Mouse (Mus musculus): ENCODE measurements around the gene Hmces.
"Not testable (repeated sequence)": the region's sequence is repeated elsewhere in the genome, so short reads cannot be mapped to it uniquely, and the experiment has no call there.

Gene Hmces

DNA sequence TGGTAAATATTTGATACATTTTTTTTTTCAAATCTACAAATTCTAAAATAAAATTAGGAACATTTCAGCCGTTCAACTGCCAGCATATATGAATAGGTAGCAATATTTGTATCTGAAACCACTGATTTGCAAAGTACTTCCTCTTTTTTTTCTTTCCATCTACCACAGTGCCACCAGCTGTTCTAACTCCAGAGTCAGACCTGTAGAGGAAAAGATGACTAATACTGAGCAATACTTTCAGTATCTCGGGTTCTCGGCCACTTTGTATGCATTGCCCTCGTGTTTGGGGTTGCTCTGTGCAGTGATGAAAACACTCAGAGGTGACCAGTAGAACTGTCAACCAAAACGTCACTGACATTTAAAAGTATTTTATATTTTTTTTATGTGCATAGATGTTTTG is 2.2 kb downstream of the Hmces start:
- no peak for DNase-seq (ENCODE audit: low spot score)

DNA sequence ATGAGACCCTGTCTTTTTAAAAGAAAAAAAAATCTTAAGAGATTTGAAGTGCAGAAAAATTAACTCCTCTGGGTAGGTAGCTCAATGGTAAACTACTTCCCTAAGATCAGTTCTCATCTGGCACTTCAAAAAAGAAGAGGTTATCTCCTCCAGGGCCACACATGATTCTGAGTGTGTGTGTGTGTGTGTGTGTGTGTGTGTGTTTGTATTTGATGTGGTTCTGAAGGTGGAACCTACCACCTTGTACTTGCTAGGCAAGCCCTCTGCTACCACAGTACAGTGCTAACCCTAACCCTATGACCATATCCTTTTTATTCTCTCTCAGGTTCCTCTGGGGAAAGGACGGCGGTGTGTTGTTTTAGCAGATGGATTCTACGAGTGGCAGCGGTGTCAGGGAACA is 7.5 kb downstream of the Hmces start:
- no peak for DNase-seq (ENCODE audit: low spot score)

DNA sequence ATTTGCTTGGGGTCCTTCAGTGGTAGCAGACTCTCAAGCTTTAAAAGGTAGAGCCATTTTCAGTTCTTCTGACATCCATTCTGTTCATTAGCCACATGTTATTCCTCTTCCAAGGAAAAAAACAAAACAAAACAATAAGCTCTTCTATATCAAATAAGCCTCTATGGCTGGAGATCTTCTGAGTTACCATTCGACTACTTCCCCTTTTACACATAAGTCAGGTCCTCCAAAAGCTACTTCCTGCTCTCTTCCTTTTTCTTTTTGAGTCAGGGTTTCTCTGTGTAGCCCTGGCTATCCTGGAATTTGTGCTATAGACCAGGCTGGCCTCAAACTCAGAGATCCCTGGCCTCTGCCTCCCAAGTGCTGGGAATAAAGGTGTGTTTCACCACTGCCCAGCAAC is 9.9 kb downstream of the Hmces start:
- no peak for DNase-seq (ENCODE audit: low spot score)

DNA sequence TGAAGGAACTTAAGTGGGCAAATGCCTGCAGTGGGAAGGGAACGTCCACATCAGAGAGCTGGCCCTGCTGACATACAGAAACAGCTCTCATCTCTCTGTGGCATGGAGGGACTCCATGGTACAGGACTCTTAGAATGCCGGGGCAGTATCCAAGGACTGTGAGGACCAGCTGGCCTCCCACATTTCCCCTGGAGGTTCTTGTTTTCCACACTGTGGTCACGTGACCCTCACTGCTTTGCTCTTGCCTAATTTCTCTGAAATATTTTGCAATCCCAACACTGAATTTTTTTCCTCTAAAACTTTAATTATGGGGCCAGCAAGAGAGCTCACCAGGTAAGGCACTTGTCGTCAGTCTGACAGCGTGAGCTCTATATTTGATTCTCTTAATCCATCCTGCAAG is 21.3 kb downstream of the Hmces start:
- no peak for DNase-seq (ENCODE audit: low spot score)

DNA sequence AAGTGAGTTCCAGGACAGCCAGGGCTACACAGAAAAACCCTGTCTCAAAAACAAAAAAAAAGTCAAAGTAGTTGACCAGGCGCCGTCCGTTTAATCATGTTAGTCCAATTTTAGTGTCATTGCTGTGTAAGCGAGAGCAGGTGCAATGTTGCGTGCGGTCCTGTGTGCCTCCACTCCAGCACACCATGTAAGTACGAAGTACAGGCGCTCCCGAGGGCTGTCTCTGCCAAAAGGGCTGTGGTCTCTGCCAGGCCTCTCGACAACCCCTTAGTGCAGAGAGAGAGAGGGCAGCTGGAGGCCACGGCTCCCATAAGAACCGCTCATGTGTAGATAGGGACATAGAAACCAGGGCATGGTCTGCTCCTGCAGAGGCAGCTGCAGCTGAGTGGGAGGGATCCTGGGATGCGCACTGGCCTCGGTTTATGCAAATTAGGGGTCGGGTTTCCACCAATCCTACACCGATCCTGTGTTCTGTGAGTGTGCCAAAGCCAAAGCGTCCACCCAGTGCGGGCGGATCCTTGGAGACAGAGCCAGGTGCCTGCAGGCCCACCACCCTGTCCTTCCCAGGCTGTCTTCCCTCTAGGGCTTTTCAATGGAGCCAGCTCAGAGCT is 23.5 kb downstream of the Hmces start:
- DNase-seq (ENCODE audit: low spot score): no peak

DNA sequence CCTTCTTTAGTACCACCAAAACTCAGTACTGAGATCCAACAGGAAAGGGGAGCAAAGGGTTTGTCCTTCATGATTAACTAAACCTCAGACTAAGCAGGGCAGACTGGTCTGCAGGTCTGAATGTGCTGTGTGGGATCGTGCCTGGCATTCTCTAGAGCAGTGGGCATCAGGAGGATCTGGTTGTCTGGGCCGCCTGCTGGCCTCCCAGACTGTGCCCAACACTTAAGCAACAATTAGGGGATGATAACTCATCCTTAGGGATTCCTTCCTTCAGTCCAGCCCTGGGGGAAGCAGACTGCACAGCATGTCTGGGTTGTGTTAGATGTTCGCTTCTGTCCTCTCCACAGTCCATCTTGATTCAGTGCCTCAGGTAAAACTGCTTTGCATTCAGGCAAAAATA is 25.2 kb downstream of the Hmces start:
- no peak for DNase-seq (ENCODE audit: low spot score)

DNA sequence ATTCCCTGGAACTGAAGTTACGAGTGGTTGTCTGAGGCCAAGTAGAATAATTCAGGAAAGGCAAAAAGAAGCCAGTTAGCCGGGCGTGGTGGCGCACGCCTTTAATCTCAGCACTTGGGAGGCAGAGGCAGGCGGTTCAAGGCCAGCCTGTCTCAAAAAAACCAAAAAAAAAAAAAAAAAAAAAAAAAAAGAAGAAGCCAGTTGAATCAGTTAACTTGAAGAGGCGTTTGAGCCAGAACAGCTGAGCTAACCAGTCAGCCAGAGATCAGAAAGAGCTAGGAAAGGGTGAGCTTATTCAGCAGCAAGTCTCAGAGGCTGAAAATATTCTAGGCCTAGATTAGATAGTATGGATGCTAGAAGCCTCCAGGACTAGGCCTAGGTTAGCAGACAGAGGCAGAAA is 28.4 kb downstream of the Hmces start:
- no peak for DNase-seq (ENCODE audit: low spot score)

DNA sequence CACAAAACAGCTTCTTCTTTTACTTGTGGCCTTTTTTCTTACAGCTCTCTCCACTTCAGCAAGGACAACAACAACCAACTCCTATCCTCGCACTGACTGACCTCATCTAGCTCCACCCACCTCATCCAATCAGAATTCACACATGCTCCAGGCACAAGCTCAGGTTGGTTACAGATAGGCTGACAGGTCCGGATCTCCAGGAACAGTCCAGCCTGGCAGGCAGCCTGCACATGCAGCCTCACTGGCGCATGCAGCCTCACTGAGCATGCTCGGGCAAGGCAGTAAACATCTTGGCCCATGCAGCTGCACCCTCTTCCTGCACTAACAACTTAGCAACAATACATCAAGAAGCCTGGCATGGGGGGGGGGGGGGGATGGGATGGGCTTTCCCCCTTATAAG is 48.7 kb downstream of the Hmces start:
- DNase-seq (ENCODE audit: low spot score): not testable (repeated sequence)

DNA sequence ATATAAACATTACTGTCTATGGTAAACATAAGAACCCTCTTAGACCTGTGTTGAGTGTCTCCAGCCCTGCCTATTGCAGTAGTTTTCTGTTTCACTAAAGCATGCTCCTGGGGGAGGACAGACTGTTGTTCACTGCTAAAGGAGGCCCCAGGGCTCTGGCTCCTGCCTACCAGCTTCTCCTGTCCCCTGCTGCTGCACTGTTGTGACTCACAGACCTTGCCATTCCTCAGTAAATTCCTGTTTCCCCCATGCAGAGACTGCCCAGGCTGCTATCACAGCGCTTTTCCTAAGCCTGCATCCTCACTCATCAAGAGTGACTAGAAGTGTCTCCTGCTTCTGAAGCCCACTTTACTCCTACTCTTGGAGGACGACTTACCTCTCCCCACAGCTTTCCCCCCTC is 56.3 kb downstream of the Hmces start:
- DNase-seq (ENCODE audit: low spot score): no peak

DNA sequence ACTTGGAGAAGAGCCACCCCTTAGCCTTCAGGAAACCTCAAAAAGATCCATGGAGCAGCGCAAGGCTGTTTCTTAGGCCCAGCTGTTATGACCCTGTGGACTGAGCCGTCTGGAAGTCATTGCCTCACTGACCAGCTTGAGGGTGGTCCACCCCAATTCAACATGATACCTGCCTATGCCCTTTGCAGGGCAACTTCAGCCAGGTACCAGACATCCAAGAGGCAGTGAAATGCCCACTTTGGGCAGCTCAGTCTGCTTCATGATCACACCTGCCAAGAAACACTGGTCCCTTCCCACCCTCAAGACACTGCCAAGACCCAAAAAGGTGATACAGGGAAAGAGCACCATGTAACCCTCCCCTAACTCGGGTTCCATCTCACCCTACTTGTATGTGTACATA is 66.0 kb downstream of the Hmces start:
- DNase-seq (ENCODE audit: low spot score): no peak

DNA sequence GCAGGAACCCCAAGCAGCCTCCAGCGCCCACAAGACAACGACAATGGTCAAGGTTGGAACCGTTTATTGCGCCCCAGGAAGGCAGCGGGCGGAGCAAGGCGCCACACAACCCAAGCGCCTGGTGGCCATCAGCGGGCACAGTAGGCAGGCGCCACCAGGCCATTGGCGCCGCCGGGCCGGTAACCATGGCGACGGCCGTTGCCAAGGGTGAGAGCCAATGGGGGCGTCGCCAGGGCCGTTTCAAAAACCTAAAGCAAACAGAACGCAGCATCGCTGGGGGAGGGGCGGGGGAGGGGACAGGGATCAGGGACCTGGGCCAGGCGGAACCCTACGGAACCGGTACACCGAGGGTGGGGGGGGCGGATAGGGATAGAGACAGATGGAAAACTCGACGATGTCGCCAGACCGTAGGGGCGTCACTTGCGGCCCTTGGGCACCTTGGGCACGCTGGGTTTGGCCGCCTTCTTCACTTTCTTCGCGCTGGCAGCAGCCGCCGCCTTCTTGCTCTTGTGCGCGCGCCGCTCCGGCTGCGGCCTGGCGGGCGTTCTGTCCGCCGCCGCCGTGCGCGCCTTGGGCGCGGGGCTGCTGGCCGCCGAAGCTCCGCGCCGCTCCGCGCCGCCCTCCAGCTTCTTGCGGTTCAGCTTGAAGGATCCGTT is 66.8 kb downstream of the Hmces start:
- peak; percentile 77 for DNase-seq (ENCODE audit: low spot score)

DNA sequence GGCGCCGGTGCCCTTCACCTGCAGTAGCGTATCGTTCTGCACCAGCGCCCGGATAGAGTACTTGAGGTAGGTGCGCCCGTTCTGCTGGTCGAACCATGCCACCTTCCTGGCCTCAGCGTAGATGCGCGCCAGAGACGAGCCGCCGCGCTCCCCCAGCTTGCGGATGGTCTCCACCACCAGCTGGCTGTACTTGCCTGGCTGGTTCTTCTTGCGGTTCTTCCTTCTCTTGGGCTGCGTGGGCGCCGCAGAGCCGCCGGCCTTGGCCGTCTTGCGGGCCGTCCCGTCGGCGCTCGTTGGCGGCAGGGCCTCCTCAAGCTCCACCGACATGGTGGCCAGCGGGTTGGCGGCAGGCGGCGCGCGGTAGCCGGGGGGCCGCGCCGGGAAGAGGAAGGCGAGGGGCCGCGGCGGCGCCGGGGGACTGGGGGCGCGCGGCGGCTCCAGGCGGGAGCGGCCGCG is 67.3 kb downstream of the Hmces start:
- DNase-seq (ENCODE audit: low spot score): no peak

DNA sequence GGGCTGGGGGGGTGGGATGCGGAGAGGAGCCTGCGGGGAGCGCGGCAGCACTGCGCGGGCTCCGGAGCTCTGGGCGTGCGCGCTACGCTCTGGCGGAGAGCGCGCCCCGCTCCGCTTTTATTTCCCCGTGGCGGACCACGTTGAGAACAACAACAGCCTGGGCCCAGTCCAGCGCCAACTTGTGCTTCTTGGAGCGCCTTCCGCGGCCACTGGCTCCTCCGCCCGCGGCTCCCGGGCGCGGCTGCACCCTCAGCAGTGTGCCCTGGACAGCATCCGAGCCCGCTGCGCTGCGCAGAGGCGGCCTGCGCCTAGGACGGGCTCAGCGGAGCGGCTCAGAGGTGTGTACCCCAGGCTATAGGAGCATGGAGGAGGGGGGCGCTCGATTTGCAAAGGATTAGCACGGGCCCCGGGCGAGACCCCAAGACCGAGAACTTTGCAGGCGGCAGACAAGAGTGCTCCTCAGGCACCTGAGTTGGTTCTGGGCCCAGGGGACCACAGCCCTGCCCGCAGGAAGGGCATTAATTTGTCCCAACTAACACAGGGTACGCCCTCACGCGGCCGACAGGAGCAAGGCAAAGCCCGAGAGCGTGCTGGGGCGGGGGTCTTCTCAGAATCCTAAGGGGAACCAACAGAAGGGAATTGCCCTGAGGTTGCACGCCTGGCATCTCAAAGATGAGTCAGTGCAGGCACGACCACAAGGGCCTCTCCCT is 68.0 kb downstream of the Hmces start, which contains the start of gene H1fx:
Gene H1fx (minus strand): TSS at position 91 of the 710 bp plus-strand sequence.
- no peak for DNase-seq (ENCODE audit: low spot score)

DNA sequence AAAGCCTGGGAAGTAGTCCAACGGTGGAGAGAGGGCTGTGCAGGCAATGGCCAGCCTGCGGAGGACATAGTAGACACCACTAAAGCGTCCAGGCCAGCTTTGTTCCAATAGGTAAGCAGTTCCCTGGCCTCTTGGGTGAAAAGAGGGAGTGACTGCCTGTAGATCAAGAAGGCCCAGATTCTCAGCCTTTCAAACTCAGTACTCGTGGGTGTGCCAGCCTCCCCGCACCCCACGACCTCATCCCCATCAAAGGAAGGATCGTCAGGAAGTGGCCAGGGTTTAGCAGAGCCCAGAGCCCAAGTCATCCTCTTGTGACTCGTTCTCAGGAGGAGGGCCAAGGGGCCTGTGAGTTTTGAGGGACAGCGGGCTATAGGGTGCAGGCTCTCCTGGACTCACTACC is 68.8 kb downstream of the Hmces start:
- no peak for DNase-seq (ENCODE audit: low spot score)
